Mouse (Mus musculus) stomach, embryonic 16.5 days (tissue): ENCODE results near the gene Gm45337. TPM values are rescaled to one million over a fixed set of nuclear protein-coding genes. Genes with fewer than 3 reads are reported as not detected.
"Not testable (repeated sequence)": the region's sequence is repeated elsewhere in the genome, so short reads cannot be mapped to it uniquely, and the experiment has no call there.

Experiments
- ATAC-seq: fragments of 200-750 bp; cut with Nextera tagmentation; 2 replicates; pipeline ENCODE4 v1.8.0; 2017; ENCODE audit warnings: moderate number of reproducible peaks, moderate TSS enrichment; ENCODE audit not compliant: insufficient read depth, low FRiP score
- H3K27ac ChIP-seq: fragments of 300-500 bp; sonication (generic); 2 replicates; pipeline ENCODE4 v1.5.1; 2014; ENCODE audit warnings: low read length
- H3K27me3 ChIP-seq: fragments of 300-500 bp; sonication (generic); 2 replicates; pipeline ENCODE4 v1.6.1; 2014; ENCODE audit warnings: low read length, control low read depth, mixed read lengths; ENCODE audit not compliant: control insufficient read depth, insufficient read depth
- H3K36me3 ChIP-seq: fragments of 300-500 bp; sonication (generic); 2 replicates; pipeline ENCODE4 v1.6.1; 2014; ENCODE audit warnings: low read length; ENCODE audit not compliant: control insufficient read depth, insufficient read depth
- H3K4me1 ChIP-seq: fragments of 300-500 bp; sonication (generic); 2 replicates; pipeline ENCODE4 v1.6.1; 2014; ENCODE audit warnings: low read length, control low read depth, mixed read lengths; ENCODE audit not compliant: control insufficient read depth, insufficient read depth
- H3K4me2 ChIP-seq: fragments of 300-500 bp; sonication (generic); 2 replicates; pipeline ENCODE4 v1.6.1; 2014; ENCODE audit warnings: low read depth, low read length, mixed read lengths
- H3K4me3 ChIP-seq: fragments of 300-500 bp; sonication (generic); replicated peaks from 2 replicates; pipeline ENCODE4 v1.5.1; 2014; ENCODE audit warnings: mild to moderate bottlenecking, low read length
- H3K9ac ChIP-seq: fragments of 300-500 bp; sonication (generic); 2 replicates; pipeline ENCODE4 v1.6.1; 2014; ENCODE audit warnings: low read length
- H3K9me3 ChIP-seq: fragments of 300-500 bp; sonication (generic); replicated peaks from 2 replicates; pipeline ENCODE4 v1.6.1; 2016; ENCODE audit warnings: low read length, control low read depth; ENCODE audit not compliant: control insufficient read depth
- WGBS: fragments of 180-500 bp; shearing (Covaris S2); extraction: QIAGEN DNeasy Blood & Tissue Kit; methylation state at CpG from one replicate; pipeline ENCODE4 v1.1.7; 2014; 5-methylcytosine and 5-hydroxymethylcytosine counted together
- polyA plus RNA-seq: library from polyadenylated mRNA; unstranded; fragments of >200 nt; fragmentation: Nextera tagmentation; extraction: Ambion mirVana; gene quantifications from 2 replicates; pipeline ENCODE4 v1.2.1, GENCODE M21; 2015

Gm45337 gene
- polyA plus RNA-seq, result not detected in 2 replicates

GRCm38 (mm10) chr7:142144507-142144906 is at the start of gene Gm45337:
TSS of gene Gm45337 (minus strand) at chr7:142144607.
- Histone ChIP-seq H3K27ac (no peak within 1 kb of the TSS), H3K27me3 (no peaks in the 10 kb centered on the region), H3K36me3 (no peaks in the 10 kb centered on the region), H3K9ac (no peak within 1 kb of the TSS), H3K4me2 (no peak within 1 kb of the TSS), H3K4me1 (no peaks in the 10 kb centered on the region), H3K4me3 (no peak within 1 kb of the TSS), H3K9me3 (no peaks in the 10 kb centered on the region)
- ATAC-seq, result no peak
- WGBS, result 69% methylated on average over 1 of the region's 1 CpGs

DNA sequence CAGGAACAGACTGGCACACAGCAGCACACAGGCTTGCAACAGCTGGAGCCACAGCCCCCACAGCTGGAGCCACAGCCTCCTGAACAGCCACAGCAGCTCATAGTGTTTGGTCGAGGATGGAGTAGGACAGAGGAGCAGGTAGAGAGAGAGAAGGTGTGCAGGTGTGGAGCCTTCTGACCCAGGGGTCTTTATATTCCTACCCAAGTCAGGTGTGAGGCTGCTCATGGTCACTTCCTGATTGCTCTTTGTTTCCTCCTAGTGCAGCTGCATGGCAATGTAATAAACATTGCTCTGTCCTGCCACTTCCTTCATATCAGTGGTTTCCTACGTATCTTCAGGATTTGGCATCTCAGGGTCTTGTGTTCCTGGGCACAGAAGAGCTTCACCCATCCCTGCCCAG is 45.9 kb upstream of the Gm45337 start, which contains the start of gene Gm10153:
Gm10153 (minus strand) TSS at position 101 of the 400 bp plus-strand sequence.
- WGBS, result 23% methylated on average over 2 of the region's 2 CpGs
- Histone ChIP-seq H3K27ac (no peak within 1 kb of the TSS), H3K4me1 (no peaks in the 10 kb centered on the region), H3K9ac (no peak within 1 kb of the TSS), H3K27me3 (no peaks in the 10 kb centered on the region), H3K9me3 (no peaks in the 10 kb centered on the region), H3K4me3 (no peak within 1 kb of the TSS), H3K36me3 (no peaks in the 10 kb centered on the region), H3K4me2 (no peak within 1 kb of the TSS)
- ATAC-seq, result no peak

- Histone ChIP-seq H3K9me3 (no peaks in the 10 kb centered on the region), H3K4me3 (no peak overlapping the region), H3K36me3 (no peaks in the 10 kb centered on the region), H3K4me2 (no peak overlapping the region), H3K9ac (no peak overlapping the region), H3K27ac (no peak overlapping the region), H3K27me3 (no peaks in the 10 kb centered on the region), H3K4me1 (no peaks in the 10 kb centered on the region)
- ATAC-seq, result no peak
- WGBS, result 79% methylated on average over 2 of the region's 2 CpGs
These were observed 43.7 kb upstream of the Gm45337 start for GRCm38 (mm10) chr7:142188156-142188555.

- Histone ChIP-seq H3K4me2 (no peak overlapping the region), H3K4me1 (no peaks in the 10 kb centered on the region), H3K36me3 (no peaks in the 10 kb centered on the region), H3K27ac (no peak overlapping the region), H3K4me3 (no peak overlapping the region), H3K9ac (no peak overlapping the region), H3K27me3 (no peaks in the 10 kb centered on the region), H3K9me3 (no peaks in the 10 kb centered on the region)
- no peak for ATAC-seq
- WGBS, result 22% methylated on average over 1 of the region's 1 CpGs
These were observed 36.6 kb upstream of the Gm45337 start for GRCm38 (mm10) chr7:142181021-142181420.

DNA sequence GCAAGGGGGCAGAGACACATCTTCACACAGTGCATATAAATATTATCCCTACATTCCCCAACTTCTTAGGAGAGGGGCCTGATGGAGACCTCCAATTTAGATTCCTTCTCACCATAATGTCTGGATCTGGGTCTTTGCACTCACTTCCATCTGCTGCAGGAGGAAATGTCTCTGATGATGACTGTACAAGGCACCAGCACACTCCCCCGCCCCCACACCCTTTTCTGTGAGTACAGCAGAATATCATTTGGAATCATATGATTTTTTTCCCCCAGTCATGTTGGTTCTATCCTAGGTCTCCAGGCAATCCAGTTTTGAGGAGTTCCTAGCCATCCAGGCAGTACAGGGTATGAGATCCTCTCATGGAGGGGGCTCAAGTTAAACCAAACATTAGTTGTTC is 34.3 kb upstream of the Gm45337 start:
- WGBS, result 81% methylated on average over 1 of the region's 1 CpGs
- no peak for ATAC-seq
- H3K4me2 ChIP-seq, result no peak overlapping the region
- no peak overlapping the region for H3K27ac ChIP-seq
- no peaks in the 10 kb centered on the region for H3K4me1 ChIP-seq
- H3K27me3 ChIP-seq, result no peaks in the 10 kb centered on the region
- H3K9ac ChIP-seq, result no peak overlapping the region
- H3K9me3 ChIP-seq, result no peaks in the 10 kb centered on the region
- no peak overlapping the region for H3K4me3 ChIP-seq
- no peaks in the 10 kb centered on the region for H3K36me3 ChIP-seq

DNA sequence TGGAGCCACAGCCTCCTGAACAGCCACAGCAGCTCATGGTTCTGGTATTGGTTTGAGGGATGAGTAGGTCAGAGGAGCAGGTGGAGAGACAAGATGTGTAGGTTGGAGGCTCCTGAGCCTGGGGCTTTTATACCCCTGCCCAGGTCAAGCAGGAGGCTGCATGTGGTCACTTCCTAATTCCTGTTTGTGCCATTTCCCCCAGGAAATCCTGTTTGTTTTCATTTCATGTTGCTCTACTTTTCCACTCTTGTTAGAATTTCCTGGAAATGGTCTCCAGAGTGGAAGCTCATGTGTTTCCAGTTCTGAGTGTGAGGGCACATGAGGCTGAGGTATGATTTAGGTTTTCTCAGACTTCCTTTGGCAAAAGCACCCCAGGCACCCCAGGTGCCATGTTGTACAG is 31.5 kb upstream of the Gm45337 start, which contains the start of gene Krtap5-2:
Krtap5-2 (minus strand) TSS at position 101 of the 400 bp plus-strand sequence.
- H3K4me1 ChIP-seq, H3K9ac ChIP-seq, H3K4me2 ChIP-seq, H3K27me3 ChIP-seq, H3K27ac ChIP-seq, ATAC-seq, H3K4me3 ChIP-seq, H3K36me3 ChIP-seq, H3K9me3 ChIP-seq: not testable (repeated sequence)

GRCm38 (mm10) chr7:142169836-142170235 is 25.4 kb upstream of the Gm45337 start:
- Histone ChIP-seq H3K4me3 (no peak overlapping the region), H3K27ac (no peak overlapping the region), H3K4me1 (no peaks in the 10 kb centered on the region), H3K9me3 (no peaks in the 10 kb centered on the region), H3K4me2 (no peak overlapping the region), H3K27me3 (no peaks in the 10 kb centered on the region), H3K36me3 (no peaks in the 10 kb centered on the region), H3K9ac (no peak overlapping the region)
- 49% methylated on average over 3 of the region's 3 CpGs for WGBS
- ATAC-seq, result no peak

GRCm38 (mm10) chr7:142165639-142166038 is 21.2 kb upstream of the Gm45337 start, which contains the start of gene Gm4553:
TSS of gene Gm4553 (minus strand) at chr7:142165739.
- not testable (repeated sequence) for H3K27me3 ChIP-seq, H3K9me3 ChIP-seq, H3K36me3 ChIP-seq, H3K27ac ChIP-seq, H3K4me1 ChIP-seq, ATAC-seq, H3K4me2 ChIP-seq, H3K9ac ChIP-seq, H3K4me3 ChIP-seq

DNA sequence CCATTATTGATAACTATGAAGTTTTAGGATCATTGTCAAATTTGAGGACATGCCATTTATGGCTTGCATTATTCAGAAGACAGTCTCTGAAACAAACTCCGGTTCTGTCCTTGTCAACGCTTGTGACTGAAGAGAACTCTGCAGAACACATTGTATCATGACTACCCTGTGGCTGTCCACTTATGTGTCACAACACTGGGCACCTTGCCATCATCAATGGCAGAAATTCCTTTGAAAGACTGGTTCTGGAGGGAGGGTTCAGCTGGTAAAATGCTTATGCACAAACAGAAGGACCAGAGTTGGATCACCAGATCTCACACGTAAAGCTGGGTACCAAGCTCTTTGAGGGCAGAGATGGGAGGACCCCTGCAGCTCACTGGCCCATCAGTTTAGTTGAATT is 15.0 kb upstream of the Gm45337 start:
- H3K4me3 ChIP-seq, result no peak overlapping the region
- no peaks in the 10 kb centered on the region for H3K36me3 ChIP-seq
- H3K27me3 ChIP-seq, result no peaks in the 10 kb centered on the region
- no peak overlapping the region for H3K9ac ChIP-seq
- H3K27ac ChIP-seq, result no peak overlapping the region
- WGBS, result 92% methylated on average over 3 of the region's 3 CpGs
- no peaks in the 10 kb centered on the region for H3K4me1 ChIP-seq
- no peak overlapping the region for H3K4me2 ChIP-seq
- ATAC-seq, result no peak
- H3K9me3 ChIP-seq, result no peaks in the 10 kb centered on the region

DNA sequence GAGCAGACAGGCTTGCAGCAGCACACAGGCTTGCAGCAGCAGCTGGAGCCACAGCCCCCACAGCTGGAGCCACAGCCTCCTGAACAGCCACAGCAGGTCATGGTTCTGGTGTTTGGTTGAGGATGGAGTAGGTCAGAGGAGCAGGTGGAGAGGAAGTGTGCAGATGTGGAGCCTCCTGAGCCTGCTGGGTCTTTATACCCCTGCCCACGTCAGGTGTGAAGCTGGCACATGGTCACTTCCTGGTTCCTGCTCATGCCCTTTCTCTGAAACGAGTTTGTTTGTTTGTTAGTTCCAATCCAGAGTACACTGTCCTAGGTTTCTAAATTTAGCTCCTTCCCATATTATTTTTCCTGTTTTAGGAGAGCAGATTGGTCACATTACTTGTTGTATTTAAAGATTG is 12.6 kb upstream of the Gm45337 start, which contains the start of gene Gm29735:
Gm29735 (minus strand) TSS at position 101 of the 400 bp plus-strand sequence.
- H3K9me3 ChIP-seq, H3K36me3 ChIP-seq, H3K9ac ChIP-seq, H3K4me1 ChIP-seq, H3K27ac ChIP-seq, ATAC-seq, H3K27me3 ChIP-seq, H3K4me3 ChIP-seq, H3K4me2 ChIP-seq: not testable (repeated sequence)
- 34% methylated on average over 2 of the region's 2 CpGs for WGBS
